Mouse (Mus musculus): ENCODE data around the gene Ccdc127. TPM values are rescaled to one million over a fixed set of nuclear protein-coding genes. Genes with fewer than 3 reads are reported as not detected.

Gene Ccdc127
- total RNA-seq, 2 experiments from 2014 or later = 39.0 to 45.9 TPM

DNA sequence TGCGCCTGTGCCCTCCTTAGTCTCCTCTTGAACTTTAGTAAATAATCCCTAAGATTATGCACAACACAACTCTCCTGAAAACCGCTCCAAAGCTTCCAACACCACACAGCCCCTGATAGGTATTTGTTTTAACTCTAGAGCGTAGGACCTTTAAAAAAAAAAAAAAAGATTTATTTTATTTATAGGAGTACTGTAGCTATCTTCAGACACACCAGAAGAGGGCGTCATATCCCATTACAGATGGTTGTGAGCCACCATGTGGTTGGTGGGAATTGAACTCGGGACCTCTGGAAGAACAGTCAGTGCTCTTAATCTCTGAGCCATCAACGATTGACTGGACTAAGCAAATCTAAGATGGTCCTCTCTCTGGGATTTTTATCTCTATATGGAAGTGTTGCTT lies 39.6 kb downstream of the Ccdc127 start:
- no peak for ATAC-seq (replicated peaks; ENCODE audit: poor library complexity)

DNA sequence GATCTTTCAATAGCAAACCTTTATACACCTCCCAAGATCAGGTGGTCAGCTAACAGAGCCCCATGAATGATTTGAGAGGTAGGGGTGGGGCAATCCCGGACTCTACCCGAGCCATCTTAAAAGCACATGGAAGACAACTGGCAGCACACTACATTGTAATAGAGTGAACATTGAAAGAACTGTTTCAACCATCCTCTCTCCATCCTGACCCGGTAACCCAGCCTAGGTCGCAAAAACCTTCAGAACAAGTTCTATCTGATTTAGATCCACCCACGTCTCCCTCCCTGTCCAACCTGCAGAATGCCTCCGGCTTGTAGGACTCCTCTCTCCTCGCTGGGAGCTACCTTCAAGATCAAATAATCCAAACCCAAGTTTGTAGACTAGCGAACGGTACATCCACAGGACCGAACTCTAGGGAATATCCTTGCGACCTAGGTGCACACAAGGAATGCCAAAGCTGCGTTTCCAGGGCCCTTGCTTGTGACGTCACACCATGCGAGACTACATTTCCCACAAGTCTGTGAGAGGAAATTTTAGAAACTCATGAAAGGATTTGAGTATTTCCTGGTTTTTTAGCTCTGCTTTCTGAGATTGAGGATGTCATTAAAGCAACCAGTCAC lies 40.4 kb downstream of the Ccdc127 start, which contains the start of gene Zfp72:
Gene Zfp72 (minus strand): TSS at position 466 of the 620 bp plus-strand sequence.
- peak; percentile 95 for ATAC-seq (replicated peaks; ENCODE audit: poor library complexity)

DNA sequence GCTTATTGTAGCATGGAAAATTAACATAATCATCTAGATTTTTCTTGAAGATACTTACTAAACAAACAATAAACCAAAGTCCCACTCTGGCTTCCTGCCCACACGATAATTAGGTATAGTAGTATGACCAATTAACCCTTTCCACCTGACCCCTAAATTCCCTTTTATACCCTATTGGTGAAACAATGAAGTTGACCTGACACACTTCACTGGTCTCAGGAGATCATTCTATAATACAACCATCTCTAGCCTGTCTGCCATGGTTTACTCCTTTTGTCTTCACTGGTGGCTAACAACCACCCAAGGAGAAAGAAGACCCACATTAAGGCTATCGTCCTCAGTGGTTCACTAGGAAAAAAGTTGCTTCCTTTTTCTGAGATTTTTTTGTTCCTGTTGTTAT lies 41.0 kb downstream of the Ccdc127 start:
- no peak for ATAC-seq (replicated peaks; ENCODE audit: poor library complexity)

DNA sequence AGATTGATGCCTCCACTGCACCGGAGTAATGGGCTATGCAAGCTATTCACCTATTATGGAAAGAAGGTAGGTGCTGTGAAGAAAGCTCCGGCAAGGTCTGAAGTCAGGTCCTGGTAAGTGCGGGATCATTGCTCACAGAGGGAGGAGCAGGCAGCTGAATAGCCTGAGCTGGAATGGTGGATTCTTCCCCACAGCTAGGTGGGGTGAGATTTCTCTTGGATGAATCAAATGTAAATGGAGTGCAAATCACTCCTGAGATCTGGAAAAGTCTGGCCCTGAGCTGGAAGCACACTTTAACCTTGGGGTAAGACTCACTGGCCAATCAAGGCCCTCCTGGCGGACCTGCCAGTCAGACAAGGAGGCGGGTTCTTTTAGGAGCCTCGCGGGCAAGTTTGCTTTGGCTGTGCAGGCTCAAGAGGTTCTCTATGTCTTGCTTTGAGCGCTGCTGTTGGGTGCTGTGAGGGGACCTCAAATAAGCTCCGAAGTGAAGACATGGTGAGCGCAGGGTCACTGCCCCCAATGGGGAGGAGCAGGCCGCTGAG lies 49.3 kb downstream of the Ccdc127 start, which contains the start of gene Ftl1-ps1:
Gene Ftl1-ps1 (plus strand): TSS at position 397 of the 542 bp plus-strand sequence.
- no peak for ATAC-seq (replicated peaks; ENCODE audit: poor library complexity)

Other genes starting within 250 kb of the Ccdc127 start
- gene Slc9a3, start 228.9 kb upstream of the Ccdc127 start, total RNA-seq (2015) = not detected in 2 replicates
- gene Slc9a3, start 228.9 kb upstream of the Ccdc127 start, total RNA-seq (2017) = not detected in 2 replicates
- 19.5 and 24.5 TPM in 2 replicates for gene Exoc3, start 141.6 kb upstream of the Ccdc127 start, total RNA-seq (2015)
- 27.9 and 43.2 TPM in 2 replicates for gene Exoc3, start 141.6 kb upstream of the Ccdc127 start, total RNA-seq (2017)
- gene Ahrr, start 58.0 kb upstream of the Ccdc127 start, total RNA-seq (2015) = 0.02 and 0.51 TPM in 2 replicates
- 0.25 and 0.34 TPM in 2 replicates for gene Ahrr, start 58.0 kb upstream of the Ccdc127 start, total RNA-seq (2017)
- gene Pdcd6, start 32.7 kb upstream of the Ccdc127 start, total RNA-seq (2015) = 160 and 162 TPM in 2 replicates
- 112 and 116 TPM in 2 replicates for gene Pdcd6, start 32.7 kb upstream of the Ccdc127 start, total RNA-seq (2017)
- gene Sdha, start within 50 bp of the Ccdc127 start, total RNA-seq (2015) = 227 and 229 TPM in 2 replicates
- gene Sdha, start within 50 bp of the Ccdc127 start, total RNA-seq (2017) = 304 and 374 TPM in 2 replicates
- not detected in 2 replicates for gene Lrrc14b, start 13.7 kb downstream of the Ccdc127 start, total RNA-seq (2015)
- gene Lrrc14b, start 13.7 kb downstream of the Ccdc127 start, total RNA-seq (2017) = not detected in 2 replicates
- 3.6 and 7.1 TPM in 2 replicates for gene Zfp72, start 40.5 kb downstream of the Ccdc127 start, total RNA-seq (2015)
- 5.4 and 8.7 TPM in 2 replicates for gene Zfp72, start 40.5 kb downstream of the Ccdc127 start, total RNA-seq (2017)
- gene Ftl1-ps1, start 49.4 kb downstream of the Ccdc127 start, total RNA-seq (2015) = 79.9 and 83.8 TPM in 2 replicates
- 14.8 and 15.2 TPM in 2 replicates for gene Ftl1-ps1, start 49.4 kb downstream of the Ccdc127 start, total RNA-seq (2017)
- gene Zfp825, start 143.7 kb downstream of the Ccdc127 start, total RNA-seq (2015) = 20.5 and 23.0 TPM in 2 replicates
- 7.1 and 8.2 TPM in 2 replicates for gene Zfp825, start 143.7 kb downstream of the Ccdc127 start, total RNA-seq (2017)

Data from megakaryocyte progenitor cell, adult 5-6 weeks (primary cell).